Mouse (Mus musculus): ENCODE results near the gene Cdh5.

DNA sequence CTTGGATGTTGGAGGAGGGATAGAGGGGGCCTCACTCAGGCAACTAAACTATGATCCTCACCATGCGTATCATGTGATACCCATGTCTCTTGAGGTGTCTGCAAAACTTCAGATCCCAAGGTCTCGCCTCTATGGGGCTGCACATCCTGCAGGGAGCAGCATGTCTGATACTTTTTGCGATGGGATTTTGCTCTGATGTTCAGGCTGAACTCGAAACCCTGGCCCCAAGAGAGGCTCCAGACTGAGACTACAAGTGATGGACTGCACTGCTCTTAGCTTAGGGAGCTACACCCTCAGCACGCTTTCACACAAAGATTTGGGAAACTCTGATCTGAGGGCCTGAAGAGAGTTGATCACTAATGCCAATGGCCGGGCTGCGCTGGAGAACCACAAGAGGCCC is 41.0 kb upstream of the Cdh5 start:
- TF ChIP-seq TAL1 (IDR thresholded peaks at IDR 0.05; ENCODE audit: low read length): no peak
- TF ChIP-seq GATA1 (IDR thresholded peaks at IDR 0.05; ENCODE audit: low read length): no peak
